Mouse (Mus musculus) heart, adult 2 months (tissue): ENCODE measurements at regions not wholly inside any gene's neighbourhood (a gene's known extent, or its start where the extent isn't known, plus 50 kb on each side); places are given as distances from the start of the nearest gene placed in this dataset.

ENCODE experiments used
- CTCF ChIP-seq: fragments of 200-600 bp; IDR thresholded peaks from 2 replicates; pipeline ENCODE4 v1.8.1; 2022; ENCODE audit warnings: antibody characterized with exemption, mild to moderate bottlenecking, moderate library complexity
- EP300 ChIP-seq: fragments of 200-500 bp; IDR thresholded peaks from 2 replicates; pipeline ENCODE4 v1.6.1; 2011; ENCODE audit warnings: low read depth, low read length, control low read depth; ENCODE audit not compliant: insufficient read depth
- POLR2A ChIP-seq: fragments of 200-500 bp; IDR thresholded peaks from 2 replicates; pipeline ENCODE4 v1.6.1; 2011; ENCODE audit warnings: mild to moderate bottlenecking, low read depth, low read length, control low read depth; ENCODE audit not compliant: insufficient read depth

DNA sequence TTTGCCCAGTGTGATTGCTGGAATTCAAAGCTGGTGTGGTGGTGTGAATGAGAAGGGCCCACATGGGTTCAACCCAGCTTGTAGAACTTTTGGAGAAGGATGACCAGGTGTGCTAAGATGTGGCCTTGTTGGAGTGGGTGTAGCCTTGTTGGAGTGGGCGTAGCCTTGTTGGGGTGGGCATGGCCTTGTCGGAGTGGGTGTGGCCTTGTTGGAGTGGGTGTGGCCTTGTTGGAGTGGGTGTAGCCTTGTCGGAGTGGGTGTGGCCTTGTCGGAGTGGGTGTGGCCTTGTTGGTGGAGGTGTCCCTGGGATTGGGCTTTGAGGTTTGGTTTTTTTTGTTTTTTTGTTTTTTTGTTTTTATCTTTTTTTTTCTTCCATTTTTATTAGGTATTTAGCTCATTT is 55.6 kb upstream of the Fam13c start:
- TF ChIP-seq CTCF = no peak
- TF ChIP-seq POLR2A = no peak
- no peak for TF ChIP-seq EP300
